Mouse (Mus musculus) heart, embryonic 14.5 days (tissue): ENCODE results near the gene Edem3. TPM values are rescaled to one million over a fixed set of nuclear protein-coding genes. Genes with fewer than 3 reads are reported as not detected.

Experiments
- ATAC-seq: fragments of 200-750 bp; cut with Nextera tagmentation; 2 replicates; pipeline ENCODE4 v1.8.0; 2017; ENCODE audit warnings: low read depth, moderate TSS enrichment; ENCODE audit not compliant: insufficient number of reproducible peaks, insufficient read depth, low FRiP score
- H3K27ac ChIP-seq, 2 experiments: fragments of 200-500 bp in 1 of 2; fragments of 300-500 bp in 1 of 2; sonication (generic) in 1 of 2; replicated peaks in 1 of 2; 2 replicates each; pipeline ENCODE4 v1.5.1; 2012 to 2014; ENCODE audit warnings: low read depth in 2 of 2, low read length in 2 of 2, control low read depth in 1 of 2, mild to moderate bottlenecking in 1 of 2, mixed read lengths in 1 of 2; ENCODE audit not compliant: control insufficient read depth in 1 of 2, insufficient read depth in 1 of 2
- H3K27me3 ChIP-seq: fragments of 300-500 bp; sonication (generic); 2 replicates; pipeline ENCODE4 v1.6.1; 2014; ENCODE audit warnings: mild to moderate bottlenecking, low read length, control low read depth; ENCODE audit not compliant: control insufficient read depth, insufficient read depth
- H3K36me3 ChIP-seq: fragments of 300-500 bp; sonication (generic); 2 replicates; pipeline ENCODE4 v1.6.1; 2014; ENCODE audit warnings: mild to moderate bottlenecking, control low read depth, low read length, mixed read lengths; ENCODE audit not compliant: control insufficient read depth, insufficient read depth
- H3K4me1 ChIP-seq, 2 experiments: fragments of 200-500 bp in 1 of 2; fragments of 300-500 bp in 1 of 2; sonication (generic) in 1 of 2; 2 replicates each; pipeline ENCODE4 v1.6.1; 2012 to 2014; ENCODE audit warnings: low read length in 2 of 2, control low read depth in 1 of 2, mixed read lengths in 1 of 2; ENCODE audit not compliant: control insufficient read depth in 2 of 2, insufficient read depth in 2 of 2
- H3K4me2 ChIP-seq: fragments of 300-500 bp; sonication (generic); 2 replicates; pipeline ENCODE4 v1.6.1; 2014; ENCODE audit warnings: mild to moderate bottlenecking, low read length
- H3K4me3 ChIP-seq, 2 experiments: fragments of 200-500 bp in 1 of 2; fragments of 300-500 bp in 1 of 2; sonication (generic) in 1 of 2; 2 replicates each; pipeline ENCODE4 v1.5.1; 2012 to 2014; ENCODE audit warnings: low read length in 2 of 2, mild to moderate bottlenecking in 2 of 2, control low read depth in 1 of 2, low read depth in 1 of 2, moderate library complexity in 1 of 2; ENCODE audit not compliant: control insufficient read depth in 1 of 2, insufficient read depth in 1 of 2
- H3K9ac ChIP-seq: fragments of 300-500 bp; sonication (generic); 2 replicates; pipeline ENCODE4 v1.6.1; 2014; ENCODE audit warnings: mild to moderate bottlenecking, low read length
- H3K9me3 ChIP-seq: fragments of 300-500 bp; sonication (generic); 2 replicates; pipeline ENCODE4 v1.6.1; 2016; ENCODE audit warnings: low read length, control low read depth; ENCODE audit not compliant: control insufficient read depth
- WGBS: fragments of 180-500 bp; shearing (Covaris S2); extraction: QIAGEN DNeasy Blood & Tissue Kit; methylation state at CpG from one replicate; pipeline ENCODE4 v1.1.7; 2014; 5-methylcytosine and 5-hydroxymethylcytosine counted together
- polyA plus RNA-seq: library from polyadenylated mRNA; unstranded; fragments of >200 nt; fragmentation: Nextera tagmentation; extraction: Ambion mirVana; gene quantifications from 2 replicates; pipeline ENCODE4 v1.2.1, GENCODE M21; 2014

The Edem3 gene
- polyA plus RNA-seq, 1 experiment from 2014 or later = 17.1 TPM

GRCm38 (mm10) chr1:151766166-151766565, 11.0 kb downstream of the Edem3 start:
- no peak overlapping the region for H3K4me2 ChIP-seq
- no peaks in the 10 kb centered on the region for H3K9me3 ChIP-seq
- 67% methylated on average over 2 of the region's 2 CpGs for WGBS
- H3K27ac ChIP-seq = no peak overlapping the region
- no peak overlapping the region for H3K9ac ChIP-seq
- no peaks in the 10 kb centered on the region for H3K27me3 ChIP-seq
- no peak overlapping the region for H3K4me3 ChIP-seq
- peaks cover 17% of the 10 kb centered on the region for H3K36me3 ChIP-seq
- H3K4me1 ChIP-seq = peaks cover 0 to 8% of the 10 kb centered on the region in 2 experiments; a peak in 1 of 4 replicates
- ATAC-seq = no peak

- no peak for ATAC-seq
- 57% methylated on average over 3 of the region's 3 CpGs for WGBS
Measured at GRCm38 (mm10) chr1:151766976-151767654, 11.9 kb downstream of the Edem3 start.

GRCm38 (mm10) chr1:151769200-151769913, 14.2 kb downstream of the Edem3 start:
- H3K4me3 ChIP-seq = no peak overlapping the region
- no peaks in the 10 kb centered on the region for H3K9me3 ChIP-seq
- no peak overlapping the region for H3K27ac ChIP-seq
- no peak overlapping the region for H3K9ac ChIP-seq
- H3K4me1 ChIP-seq = no peaks in the 10 kb centered on the region
- ATAC-seq = no peak
- no peak overlapping the region for H3K4me2 ChIP-seq
- no peaks in the 10 kb centered on the region for H3K27me3 ChIP-seq
- WGBS = 89% methylated on average over 3 of the region's 3 CpGs
- H3K36me3 ChIP-seq = peaks cover 35% of the 10 kb centered on the region

More at GRCm38 (mm10) chr1:151766976-151767654, 11.9 kb downstream of the Edem3 start:
- no peak overlapping the region for H3K9ac ChIP-seq
- peaks cover 0 to 8% of the 10 kb centered on the region in 2 experiments; a peak in 1 of 4 replicates for H3K4me1 ChIP-seq
- no peaks in the 10 kb centered on the region for H3K27me3 ChIP-seq
- H3K27ac ChIP-seq = no peak overlapping the region
- H3K9me3 ChIP-seq = no peaks in the 10 kb centered on the region
- no peak overlapping the region for H3K4me3 ChIP-seq
- peaks cover 20% of the 10 kb centered on the region for H3K36me3 ChIP-seq
- H3K4me2 ChIP-seq = no peak overlapping the region

- no peak overlapping the region for H3K9ac ChIP-seq
- WGBS = 87% methylated on average over 2 of the region's 2 CpGs
- no peak overlapping the region for H3K27ac ChIP-seq
- no peaks in the 10 kb centered on the region for H3K27me3 ChIP-seq
- H3K4me3 ChIP-seq = no peak overlapping the region
- peaks cover 72% of the 10 kb centered on the region for H3K36me3 ChIP-seq
- no peaks in the 10 kb centered on the region for H3K9me3 ChIP-seq
- no peaks in the 10 kb centered on the region for H3K4me1 ChIP-seq
- no peak overlapping the region for H3K4me2 ChIP-seq
- no peak for ATAC-seq
Measured at GRCm38 (mm10) chr1:151777616-151778015, 22.4 kb downstream of the Edem3 start.

- ATAC-seq = no peak
- H3K4me1 ChIP-seq = no peaks in the 10 kb centered on the region
Measured at GRCm38 (mm10) chr1:151778592-151778991, 23.4 kb downstream of the Edem3 start.

GRCm38 (mm10) chr1:151779306-151779705, 24.1 kb downstream of the Edem3 start:
- Histone ChIP-seq H3K4me3 (no peak overlapping the region), H3K9ac (no peak overlapping the region), H3K27ac (no peak overlapping the region), H3K27me3 (no peaks in the 10 kb centered on the region), H3K9me3 (no peaks in the 10 kb centered on the region), H3K36me3 (peaks cover 74% of the 10 kb centered on the region), H3K4me1 (no peaks in the 10 kb centered on the region), H3K4me2 (no peak overlapping the region)
- no peak for ATAC-seq
- 71% methylated on average over 2 of the region's 2 CpGs for WGBS

More at GRCm38 (mm10) chr1:151778592-151778991, 23.4 kb downstream of the Edem3 start:
- WGBS = 73% methylated on average over 1 of the region's 1 CpGs
- no peak overlapping the region for H3K4me2 ChIP-seq
- peaks cover 71% of the 10 kb centered on the region for H3K36me3 ChIP-seq
- no peak overlapping the region for H3K4me3 ChIP-seq
- no peak overlapping the region for H3K27ac ChIP-seq
- H3K9me3 ChIP-seq = no peaks in the 10 kb centered on the region
- H3K9ac ChIP-seq = no peak overlapping the region
- H3K27me3 ChIP-seq = no peaks in the 10 kb centered on the region

GRCm38 (mm10) chr1:151781447-151781846, 26.3 kb downstream of the Edem3 start:
- H3K36me3 ChIP-seq = peaks cover 77% of the 10 kb centered on the region
- ATAC-seq = no peak
- 79% methylated on average over 7 of the region's 7 CpGs for WGBS

More at GRCm38 (mm10) chr1:151781447-151781846, 26.3 kb downstream of the Edem3 start:
- H3K9ac ChIP-seq = no peak overlapping the region
- no peaks in the 10 kb centered on the region for H3K27me3 ChIP-seq
- no peaks in the 10 kb centered on the region for H3K4me1 ChIP-seq
- no peak overlapping the region for H3K27ac ChIP-seq
- H3K4me3 ChIP-seq = no peak overlapping the region
- H3K9me3 ChIP-seq = no peaks in the 10 kb centered on the region
- H3K4me2 ChIP-seq = no peak overlapping the region
